Mouse (Mus musculus): ENCODE data around the gene Gm6592.

DNA sequence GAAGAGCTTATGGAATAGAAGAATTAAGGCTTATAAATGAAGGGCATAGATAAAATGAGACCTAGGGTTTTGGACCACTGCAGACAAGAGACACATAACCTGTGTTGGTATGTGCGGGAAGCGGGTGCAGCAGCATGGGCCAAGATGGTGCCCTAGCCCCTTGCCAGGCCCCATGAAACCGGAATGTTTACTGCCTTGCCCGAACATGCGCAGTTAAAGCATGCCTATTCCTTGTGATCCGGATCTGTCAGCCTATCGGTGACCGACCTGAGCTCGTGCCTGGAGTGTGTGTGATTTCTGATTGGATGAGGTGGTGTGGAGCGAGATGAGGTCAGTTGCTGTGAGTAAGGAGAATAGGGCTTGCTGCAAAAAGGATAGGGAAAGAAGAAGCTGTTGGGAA, 8.7 kb downstream of the Gm6592 start:
- TF ChIP-seq CTCF (IDR thresholded peaks at IDR 0.05; ENCODE audit: low read depth, low read length): no peak
- no peak for TF ChIP-seq GATA1 (IDR thresholded peaks at IDR 0.05; ENCODE audit: borderline replicate concordance, low read length)
